Comparison of ENCODE assay signal across 19 mouse cellular contexts in the genomic region with DNA sequence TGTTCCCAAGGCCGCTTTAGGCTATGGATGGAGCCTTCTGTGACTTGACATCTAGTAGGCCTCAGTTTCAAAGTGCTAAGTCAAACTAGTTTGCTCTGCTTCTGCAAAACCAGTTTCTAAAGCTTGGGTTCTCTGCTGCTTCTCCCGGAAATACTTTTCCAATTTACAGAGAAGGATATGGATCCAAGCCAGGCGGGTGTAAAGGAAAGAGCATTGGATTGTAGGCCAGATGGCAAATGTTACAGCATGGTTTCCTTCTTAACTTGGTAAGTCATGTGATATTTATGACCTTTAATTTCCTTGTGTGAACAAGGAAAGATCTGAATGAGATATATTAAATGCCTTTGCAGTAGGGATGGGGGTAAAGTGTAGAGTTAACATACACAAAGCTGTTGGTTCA. TPM values are rescaled to one million over a fixed set of nuclear protein-coding genes. Genes with fewer than 3 reads are reported as not detected.
DNase-seq lines count a peak whose midpoint lies in the region; ATAC-seq and TF ChIP-seq lines count a peak whose summit lies in the region.
"Had no signal": no experiment of that assay in that cellular context is flagged by ENCODE, and none has a peak within 500 bp of the region (broad histone marks: within the 10 kb centered on the region; RNA-seq: fewer than 3 reads in every experiment).

No protein-coding gene starts in this region.

- no peak for TF ChIP-seq POLR2A in limb, embryonic 14.5 days (IDR thresholded peaks at IDR 0.05; ENCODE audit: borderline replicate concordance, extremely low read depth, insufficient read depth, insufficient read length)

- no peak for ATAC-seq in kidney, embryonic 16.5 days (ENCODE audit: low FRiP score, low TSS enrichment)
- ATAC-seq in limb, embryonic 14.5 days (ENCODE audit: low FRiP score, low read depth), result no peak
- no peak for ATAC-seq in forebrain, postnatal 0 days
- ATAC-seq: forebrain, embryonic 13.5 days had no signal

- TF ChIP-seq CTCF in forebrain, postnatal 0 days (IDR thresholded peaks at IDR 0.05; ENCODE audit: low read depth), result no peak

- DNase-seq in kidney, postnatal 25 days, result no peak
- peak; percentile 13 for DNase-seq in kidney, postnatal 4 days
- DNase-seq in kidney, adult 11 months, result no peak
- peak; percentile 81 for DNase-seq in adipocyte (ENCODE audit: low spot score)
- peak; percentile 33 for DNase-seq in limb, embryonic 14.5 days (ENCODE audit: low spot score)
- DNase-seq in forebrain, postnatal 0 days, result no peak
- DNase-seq: adrenal gland, postnatal 10 days; cerebellum, adult 11-12 months; cerebellum, adult 9-10 months; cerebellum, postnatal 25 days; gastrocnemius, postnatal 36 days had no signal

- H3K4me2 ChIP-seq in kidney, embryonic 16.5 days (replicated peaks; ENCODE audit: low read depth, low read length), result no peak overlapping the region
- H3K4me2 ChIP-seq in limb, embryonic 14.5 days (replicated peaks; ENCODE audit: low read depth, low read length, severe bottlenecking), result no peak overlapping the region
- H3K4me2 ChIP-seq in forebrain, postnatal 0 days (ENCODE audit: low read depth), result no peak overlapping the region
- H3K4me2 ChIP-seq: embryonic facial prominence, embryonic 13.5 days; forebrain, embryonic 13.5 days; heart, embryonic 12.5 days; hindbrain, embryonic 14.5 days had no signal

- H3K27ac ChIP-seq in kidney, embryonic 16.5 days (ENCODE audit: low read length), result peak overlapping the region; percentile 56; the same call in 1 of the 2 replicates
- no peak overlapping the region for H3K27ac ChIP-seq in limb, embryonic 14.5 days (replicated peaks; ENCODE audit: low read depth, low read length)
- no peak overlapping the region for H3K27ac ChIP-seq in forebrain, postnatal 0 days (ENCODE audit: low read depth, low read length)
- H3K27ac ChIP-seq: embryonic facial prominence, embryonic 13.5 days; forebrain, embryonic 13.5 days; hindbrain, embryonic 10.5 days; hindbrain, embryonic 14.5 days had no signal

- H3K4me1 ChIP-seq in kidney, embryonic 16.5 days (ENCODE audit: insufficient read depth, low read length), result 0 out of 2 replicates have a peak, but pooled peaks cover 3% of the 10 kb centered on the region
- peaks cover 14% of the 10 kb centered on the region for H3K4me1 ChIP-seq in limb, embryonic 14.5 days (ENCODE audit: control insufficient read depth, insufficient read depth, low read length)
- H3K4me1 ChIP-seq in forebrain, postnatal 0 days (ENCODE audit: insufficient read depth), result no peaks in the 10 kb centered on the region
- H3K4me1 ChIP-seq: forebrain, embryonic 13.5 days; heart, embryonic 12.5 days had no signal

- H3K9me3 ChIP-seq in kidney, embryonic 16.5 days (ENCODE audit: low read length), result no peaks in the 10 kb centered on the region
- H3K9me3 ChIP-seq in limb, embryonic 14.5 days (ENCODE audit: control insufficient read depth, low read length), result no peaks in the 10 kb centered on the region
- H3K9me3 ChIP-seq in forebrain, postnatal 0 days (ENCODE audit: low read length), result no peaks in the 10 kb centered on the region
- H3K9me3 ChIP-seq: embryonic facial prominence, embryonic 13.5 days; forebrain, embryonic 13.5 days; heart, embryonic 12.5 days; hindbrain, embryonic 10.5 days had no signal

- H3K4me3 ChIP-seq in kidney, embryonic 16.5 days (ENCODE audit: low read length), result no peak overlapping the region
- no peak overlapping the region for H3K4me3 ChIP-seq in limb, embryonic 14.5 days (replicated peaks; ENCODE audit: low read length)
- no peak overlapping the region for H3K4me3 ChIP-seq in forebrain, postnatal 0 days (ENCODE audit: low read depth, low read length)
- H3K4me3 ChIP-seq: embryonic facial prominence, embryonic 13.5 days; forebrain, embryonic 13.5 days; heart, embryonic 12.5 days; hindbrain, embryonic 10.5 days had no signal

- H3K9ac ChIP-seq in kidney, embryonic 16.5 days (replicated peaks; ENCODE audit: low read length), result no peak overlapping the region
- no peak overlapping the region for H3K9ac ChIP-seq in limb, embryonic 14.5 days (ENCODE audit: low read depth, low read length, severe bottlenecking)
- H3K9ac ChIP-seq in forebrain, postnatal 0 days, result no peak overlapping the region
- H3K9ac ChIP-seq: embryonic facial prominence, embryonic 13.5 days; forebrain, embryonic 13.5 days; heart, embryonic 12.5 days; hindbrain, embryonic 14.5 days had no signal

- no peaks in the 10 kb centered on the region for H3K36me3 ChIP-seq in kidney, embryonic 16.5 days (ENCODE audit: insufficient read depth, low read length)
- H3K36me3 ChIP-seq in limb, embryonic 14.5 days (ENCODE audit: control insufficient read depth, insufficient read depth, low read length), result no peaks in the 10 kb centered on the region
- H3K36me3 ChIP-seq in forebrain, postnatal 0 days (ENCODE audit: insufficient read depth), result no peaks in the 10 kb centered on the region
- H3K36me3 ChIP-seq: embryonic facial prominence, embryonic 13.5 days; heart, embryonic 12.5 days; hindbrain, embryonic 10.5 days had no signal

- H3K27me3 ChIP-seq in kidney, embryonic 16.5 days (ENCODE audit: insufficient read depth, low read length), result no peaks in the 10 kb centered on the region
- no peaks in the 10 kb centered on the region for H3K27me3 ChIP-seq in limb, embryonic 14.5 days (ENCODE audit: control insufficient read depth, insufficient read depth, low read length)
- no peaks in the 10 kb centered on the region for H3K27me3 ChIP-seq in forebrain, postnatal 0 days (ENCODE audit: insufficient read depth, low read length)
- H3K27me3 ChIP-seq: embryonic facial prominence, embryonic 13.5 days; forebrain, embryonic 13.5 days; heart, embryonic 12.5 days had no signal

- 80% methylated on average over 3 of the region's 3 CpGs for WGBS in kidney, embryonic 16.5 days
- WGBS in limb, embryonic 14.5 days, result 57% methylated on average over 3 of the region's 3 CpGs
- WGBS in forebrain, postnatal 0 days, result 89% methylated on average over 3 of the region's 3 CpGs

RNA-seq across cellular contexts. Expression of a gene that starts 52.2 kb away (rescaled TPM):
- polyA plus RNA-seq in kidney, embryonic 16.5 days (2015; fragmentation: Nextera tagmentation; extraction: Ambion mirVana), result 0.13 and 0.25 TPM in 2 replicates
- 0.18 and 0.23 TPM in 2 replicates for polyA plus RNA-seq in limb, embryonic 14.5 days (2012; rRNA removed)
- polyA plus RNA-seq in limb, embryonic 14.5 days (2014; fragmentation: Nextera tagmentation; extraction: Ambion mirVana), result 0.17 and 0.36 TPM in 2 replicates
- total RNA-seq in forebrain, postnatal 0 days (2014; rRNA removed), result 1.9 and 2.0 TPM in 2 replicates
- 1.0 and 1.1 TPM in 2 replicates for polyA plus RNA-seq in forebrain, postnatal 0 days (2015; fragmentation: Nextera tagmentation; extraction: Ambion mirVana)
- total RNA-seq: ES-E14 had no signal
- polyA plus RNA-seq: heart, embryonic 16.5 days; hindbrain, embryonic 14.5 days had no signal

Comparison
In these comparisons a context has a peak if more than half of its experiments do, and no peak if none do; other contexts are left out.
1. DNase-seq: peak in kidney, postnatal 4 days (2 of 2), adipocyte (single experiment) and limb, embryonic 14.5 days (single experiment); none in kidney, postnatal 25 days (0 of 2), kidney, adult 11 months (single experiment) and forebrain, postnatal 0 days (single experiment).